Mouse (Mus musculus) heart, adult 2 months (tissue): ENCODE measurements around the gene Gsta2. TPM values are rescaled to one million over a fixed set of nuclear protein-coding genes. Genes with fewer than 3 reads are reported as not detected.

Source experiments
- DNase-seq, 2 experiments: peaks; one replicate each; pipeline ENCODE4 v3.0.0; 2021
- H3K27ac ChIP-seq: fragments of 200-600 bp; 2 replicates; pipeline ENCODE4 v1.8.1; 2022
- H3K27me3 ChIP-seq: fragments of 200-500 bp; 2 replicates; pipeline ENCODE4 v1.6.1; 2012; ENCODE audit warnings: mild to moderate bottlenecking, low read length, inconsistent platforms, mixed read lengths; ENCODE audit not compliant: control insufficient read depth, insufficient read depth
- H3K36me3 ChIP-seq: fragments of 200-500 bp; 2 replicates; pipeline ENCODE4 v1.6.1; 2012; ENCODE audit warnings: low read length, inconsistent platforms; ENCODE audit not compliant: control insufficient read depth, insufficient read depth
- H3K4me1 ChIP-seq: fragments of 200-500 bp; 2 replicates; pipeline ENCODE4 v1.6.1; 2011; ENCODE audit warnings: low read length; ENCODE audit not compliant: control insufficient read depth, insufficient read depth
- H3K4me3 ChIP-seq: fragments of 200-600 bp; 2 replicates; pipeline ENCODE4 v1.8.1; 2022
- H3K79me2 ChIP-seq: fragments of 200-500 bp; replicated peaks from 2 replicates; pipeline ENCODE4 v1.6.1; 2012; ENCODE audit warnings: mild to moderate bottlenecking, inconsistent platforms, low read length, moderate library complexity, mixed read lengths; ENCODE audit not compliant: control insufficient read depth, insufficient read depth
- H3K9ac ChIP-seq: fragments of 200-500 bp; 2 replicates; pipeline ENCODE4 v1.6.1; 2012; ENCODE audit warnings: low read depth, mild to moderate bottlenecking, control low read depth, inconsistent platforms, low read length, mixed read lengths
- CTCF ChIP-seq: fragments of 200-600 bp; IDR thresholded peaks from 2 replicates; pipeline ENCODE4 v1.8.1; 2022; ENCODE audit warnings: antibody characterized with exemption, mild to moderate bottlenecking, moderate library complexity
- EP300 ChIP-seq: fragments of 200-500 bp; IDR thresholded peaks from 2 replicates; pipeline ENCODE4 v1.6.1; 2011; ENCODE audit warnings: low read depth, low read length, control low read depth; ENCODE audit not compliant: insufficient read depth
- POLR2A ChIP-seq: fragments of 200-500 bp; IDR thresholded peaks from 2 replicates; pipeline ENCODE4 v1.6.1; 2011; ENCODE audit warnings: mild to moderate bottlenecking, low read depth, low read length, control low read depth; ENCODE audit not compliant: insufficient read depth
- WGBS: fragments of 180-500 bp; shearing (Covaris S2); methylation state at CpG from one replicate; pipeline ENCODE4 v1.1.7; 2018; 5-methylcytosine and 5-hydroxymethylcytosine counted together
- intact Hi-C: fragments of 180-260 bp; cut with DNase I; formaldehyde crosslinking; loops from one replicate; pipeline ENCODE4 v1.15.1; 2025
- polyA plus RNA-seq: library from polyadenylated mRNA; depleted of rRNA; stranded (reverse); fragments of >200 nt; gene quantifications from 2 replicates; pipeline ENCODE4 v1.2.3, GENCODE M21; 2012
- total RNA-seq, 2 experiments: library from RNA; stranded (reverse); gene quantifications; 2 replicates each; pipeline ENCODE4 v1.2.3; 2021

The Gsta2 gene
- total and polyA plus RNA-seq, 3 experiments, result 0.25 to 0.84 (median 0.50) TPM

DNA sequence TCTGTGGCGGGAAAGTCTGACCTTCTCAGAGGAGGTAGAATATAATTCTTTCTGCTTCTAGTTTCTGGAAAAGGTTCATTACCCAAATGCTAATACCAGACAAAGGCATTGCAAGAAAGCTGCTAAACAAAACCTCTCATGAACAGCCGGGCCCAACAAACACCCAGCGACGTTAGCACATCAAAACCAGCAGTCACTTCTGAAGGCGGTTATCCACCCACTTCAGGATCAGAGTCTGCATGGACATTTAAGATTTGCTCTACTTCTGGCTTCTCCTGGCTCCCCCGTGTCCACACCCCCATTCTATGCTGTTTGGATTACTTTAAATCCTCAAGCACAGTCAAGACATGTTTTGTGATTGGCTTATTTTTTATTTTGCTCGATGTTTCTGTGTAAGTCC lies 39.0 kb upstream of the Gsta2 start:
- Histone ChIP-seq H3K27me3 (peaks cover 18% of the 10 kb centered on the region), H3K79me2 (no peaks in the 10 kb centered on the region), H3K4me3 (no peak overlapping the region), H3K9ac (no peak overlapping the region), H3K4me1 (no peaks in the 10 kb centered on the region), H3K27ac (no peak overlapping the region), H3K36me3 (no peaks in the 10 kb centered on the region)
- DNase-seq, result no peak
- TF ChIP-seq EP300, result no peak
- TF ChIP-seq POLR2A, result no peak
- no peak for TF ChIP-seq CTCF
- WGBS, result 61% methylated on average over 7 of the region's 7 CpGs
- intact Hi-C loops, result no loop called here

DNA sequence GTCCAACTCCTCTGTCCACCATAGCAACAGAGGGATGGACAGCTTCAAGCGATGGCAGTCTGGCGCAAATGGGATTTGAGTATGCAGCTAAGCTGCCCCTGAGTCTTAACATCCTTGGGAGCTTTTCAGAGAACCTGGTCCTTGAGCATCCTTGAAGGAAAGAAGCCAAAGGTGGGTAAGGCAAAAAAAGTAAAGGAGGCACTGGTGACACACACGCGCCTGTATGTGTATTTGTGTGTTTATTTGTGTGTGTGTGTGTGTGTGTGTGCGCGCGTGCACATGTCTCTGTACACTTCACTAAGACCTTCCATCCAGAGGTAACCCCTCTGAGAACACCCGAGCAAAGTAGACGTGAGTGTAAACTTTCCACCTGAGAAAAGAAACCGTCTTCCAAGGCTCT lies 38.2 kb upstream of the Gsta2 start:
- no peaks in the 10 kb centered on the region for H3K4me1 ChIP-seq
- H3K27me3 ChIP-seq, result peaks cover 18% of the 10 kb centered on the region
- no peak overlapping the region for H3K27ac ChIP-seq
- H3K4me3 ChIP-seq, result no peak overlapping the region
- no peak for DNase-seq
- 86% methylated on average over 10 of the region's 10 CpGs for WGBS
- H3K79me2 ChIP-seq, result no peaks in the 10 kb centered on the region
- H3K36me3 ChIP-seq, result no peaks in the 10 kb centered on the region
- no peak for TF ChIP-seq CTCF
- no peak for TF ChIP-seq POLR2A
- no peak for TF ChIP-seq EP300
- intact Hi-C loops, result no loop called here
- no peak overlapping the region for H3K9ac ChIP-seq

DNA sequence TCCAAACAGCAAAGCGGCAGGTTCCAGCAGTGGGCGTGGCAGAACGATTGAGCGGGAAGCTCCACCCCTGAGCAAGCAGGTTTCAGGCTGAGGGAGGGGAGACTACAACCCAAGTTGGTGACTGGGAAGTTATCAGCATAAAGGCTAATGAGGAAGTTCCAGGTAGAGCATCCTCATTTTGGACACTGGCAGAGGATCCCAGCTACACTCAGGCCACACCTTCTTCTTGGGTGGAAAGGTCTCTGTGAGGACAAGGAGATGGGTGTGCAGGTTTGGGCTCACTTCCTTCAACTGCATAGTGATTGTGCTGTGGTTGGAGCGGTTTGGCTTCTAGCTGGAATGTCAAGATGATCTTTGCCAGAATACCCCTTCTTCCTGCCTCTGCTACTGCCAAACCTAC lies 34.4 kb upstream of the Gsta2 start:
- no peak overlapping the region for H3K9ac ChIP-seq
- DNase-seq, result no peak
- H3K27me3 ChIP-seq, result peaks cover 9% of the 10 kb centered on the region
- intact Hi-C loops, result no loop called here
- no peaks in the 10 kb centered on the region for H3K79me2 ChIP-seq
- no peaks in the 10 kb centered on the region for H3K4me1 ChIP-seq
- H3K36me3 ChIP-seq, result no peaks in the 10 kb centered on the region
- 34% methylated on average over 5 of the region's 5 CpGs for WGBS
- no peak overlapping the region for H3K27ac ChIP-seq
- TF ChIP-seq EP300, result no peak
- TF ChIP-seq POLR2A, result no peak
- no peak for TF ChIP-seq CTCF
- H3K4me3 ChIP-seq, result no peak overlapping the region

DNA sequence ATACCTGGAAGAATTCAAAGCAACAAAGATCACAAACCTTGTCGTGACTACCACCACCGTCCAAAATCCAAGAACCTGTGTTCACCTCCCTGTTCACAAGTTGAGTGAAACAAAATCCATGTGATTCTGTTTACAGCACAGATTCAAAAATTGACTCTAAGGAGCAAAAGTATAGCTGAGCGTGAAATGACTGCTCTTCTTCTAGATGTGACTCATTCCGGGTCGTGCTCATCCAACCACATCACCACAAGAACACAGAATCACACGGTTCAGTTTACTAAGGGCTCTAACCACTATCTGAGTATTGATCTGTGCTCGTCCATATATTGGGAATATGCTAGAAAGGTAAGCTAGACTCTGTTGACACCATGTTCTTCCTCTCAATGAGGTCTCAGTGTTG lies 31.4 kb upstream of the Gsta2 start:
- TF ChIP-seq CTCF, result no peak
- no peak for TF ChIP-seq EP300
- TF ChIP-seq POLR2A, result no peak
- H3K9ac ChIP-seq, result no peak overlapping the region
- no peaks in the 10 kb centered on the region for H3K79me2 ChIP-seq
- no peak overlapping the region for H3K4me3 ChIP-seq
- no peak for DNase-seq
- peaks cover 2% of the 10 kb centered on the region; the same call in 1 of the 2 replicates for H3K27me3 ChIP-seq
- no peak overlapping the region for H3K27ac ChIP-seq
- 83% methylated on average over 7 of the region's 7 CpGs for WGBS
- H3K36me3 ChIP-seq, result no peaks in the 10 kb centered on the region
- intact Hi-C loops, result no loop called here
- no peaks in the 10 kb centered on the region for H3K4me1 ChIP-seq

DNA sequence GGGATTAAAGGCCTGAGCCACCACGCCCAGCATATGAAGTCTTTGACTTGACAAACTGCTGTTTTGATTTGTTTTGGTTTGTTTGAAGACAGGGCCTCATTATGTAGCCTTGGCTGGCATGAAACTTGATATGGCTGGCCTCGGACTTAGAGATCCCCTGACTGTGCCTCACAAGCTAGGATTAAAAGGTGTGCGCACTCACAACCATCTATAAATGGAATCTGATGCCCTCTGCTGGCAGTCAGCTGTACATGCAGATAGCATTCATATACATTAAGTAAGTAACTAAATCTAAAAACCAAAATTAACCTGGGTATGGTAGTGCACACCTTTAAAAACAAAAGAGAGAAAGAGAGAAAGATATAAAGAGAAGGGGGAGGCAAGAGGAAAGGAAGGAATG lies 30.3 kb upstream of the Gsta2 start:
- Histone ChIP-seq H3K27ac (no peak overlapping the region), H3K4me3 (no peak overlapping the region), H3K36me3 (no peaks in the 10 kb centered on the region), H3K79me2 (no peaks in the 10 kb centered on the region), H3K9ac (no peak overlapping the region), H3K27me3 (peaks cover 2% of the 10 kb centered on the region; the same call in 1 of the 2 replicates), H3K4me1 (no peaks in the 10 kb centered on the region)
- DNase-seq, result no peak
- 51% methylated on average over 3 of the region's 3 CpGs for WGBS
- TF ChIP-seq EP300 (no peak), CTCF (peak; percentile 65), POLR2A (no peak)
- intact Hi-C loops, result no loop called here

DNA sequence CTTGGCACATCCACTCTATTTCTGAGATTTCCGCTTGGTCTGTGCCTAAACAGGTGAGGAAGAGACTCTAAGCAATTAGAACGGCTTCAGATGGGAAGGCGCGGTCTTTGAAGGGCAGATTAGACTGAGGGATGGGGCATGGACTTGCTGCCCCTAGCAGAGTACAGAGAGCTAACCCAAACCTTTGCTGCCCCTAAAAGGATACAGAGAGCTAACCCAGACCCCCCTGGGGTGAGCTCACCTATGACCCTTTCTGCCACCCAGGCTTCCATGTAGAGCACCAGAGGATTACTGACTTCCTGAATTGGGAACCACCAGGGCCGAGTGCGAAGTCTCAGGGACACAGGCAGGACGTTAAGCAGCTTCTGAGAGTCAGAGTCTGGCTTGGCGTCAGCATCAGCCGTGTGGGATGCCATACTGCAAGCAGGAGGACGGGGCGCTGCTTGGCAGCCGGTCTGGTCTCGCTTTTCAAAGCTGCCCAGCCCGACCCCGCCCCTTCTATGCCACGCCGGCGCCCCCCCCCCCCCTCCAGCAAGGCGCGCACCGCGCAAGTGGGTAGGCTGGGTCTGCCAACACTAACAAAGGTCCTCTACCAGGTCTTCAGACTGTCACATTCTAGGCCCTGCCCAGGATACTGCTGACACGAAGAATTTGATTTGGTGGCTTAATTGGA lies 22.7 kb upstream of the Gsta2 start, which contains the start of gene Ooep:
Gene Ooep, minus strand, starts transcription at position 613 of the 673 bp plus-strand sequence.
- Histone ChIP-seq H3K79me2 (no peaks in the 10 kb centered on the region), H3K27me3 (0 out of 2 replicates have a peak, but pooled peaks cover 1% of the 10 kb centered on the region), H3K9ac (no peak within 1 kb of the TSS), H3K4me1 (no peaks in the 10 kb centered on the region), H3K4me3 (no peak within 1 kb of the TSS), H3K36me3 (no peaks in the 10 kb centered on the region), H3K27ac (no peak within 1 kb of the TSS)
- intact Hi-C loops, result no loop called here
- DNase-seq, result no peak
- TF ChIP-seq POLR2A, result no peak
- no peak for TF ChIP-seq EP300
- TF ChIP-seq CTCF, result no peak
- WGBS, result 4% methylated on average over 23 of the region's 23 CpGs

DNA sequence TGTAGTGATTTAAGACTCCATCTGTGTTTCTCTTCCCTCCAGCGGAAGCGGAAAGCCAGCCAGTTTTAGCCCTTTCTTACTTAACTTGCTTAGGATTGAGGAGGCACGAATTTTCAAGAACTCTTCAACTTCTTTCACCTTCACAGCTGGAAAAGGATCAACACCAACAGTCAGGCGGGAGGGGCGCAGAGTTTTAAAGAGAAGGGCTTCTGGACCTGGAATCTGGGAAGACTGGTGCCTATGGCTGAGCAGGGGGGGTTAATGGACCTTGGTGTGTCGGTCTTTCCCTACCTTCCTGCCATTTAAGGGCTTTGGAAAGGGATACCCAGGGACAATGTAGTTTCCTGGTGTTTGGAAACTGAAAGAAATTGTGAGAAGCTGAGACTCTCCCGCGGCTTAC lies 22.0 kb upstream of the Gsta2 start:
- intact Hi-C loops, result no loop called here
- TF ChIP-seq POLR2A, result no peak
- TF ChIP-seq CTCF, result no peak
- TF ChIP-seq EP300, result no peak
- H3K4me1 ChIP-seq, result no peaks in the 10 kb centered on the region
- no peak overlapping the region for H3K27ac ChIP-seq
- no peaks in the 10 kb centered on the region for H3K79me2 ChIP-seq
- WGBS, result 49% methylated on average over 8 of the region's 8 CpGs
- H3K9ac ChIP-seq, result no peak overlapping the region
- DNase-seq, result no peak
- no peak overlapping the region for H3K4me3 ChIP-seq
- 0 out of 2 replicates have a peak, but pooled peaks cover 1% of the 10 kb centered on the region for H3K27me3 ChIP-seq
- no peaks in the 10 kb centered on the region for H3K36me3 ChIP-seq
